Mouse (Mus musculus): ENCODE results near the gene Ptpn6.
A peak's percentile ranks its signal among the peaks of the same experiment; 100 is the strongest.

Ptpn6 gene

DNA sequence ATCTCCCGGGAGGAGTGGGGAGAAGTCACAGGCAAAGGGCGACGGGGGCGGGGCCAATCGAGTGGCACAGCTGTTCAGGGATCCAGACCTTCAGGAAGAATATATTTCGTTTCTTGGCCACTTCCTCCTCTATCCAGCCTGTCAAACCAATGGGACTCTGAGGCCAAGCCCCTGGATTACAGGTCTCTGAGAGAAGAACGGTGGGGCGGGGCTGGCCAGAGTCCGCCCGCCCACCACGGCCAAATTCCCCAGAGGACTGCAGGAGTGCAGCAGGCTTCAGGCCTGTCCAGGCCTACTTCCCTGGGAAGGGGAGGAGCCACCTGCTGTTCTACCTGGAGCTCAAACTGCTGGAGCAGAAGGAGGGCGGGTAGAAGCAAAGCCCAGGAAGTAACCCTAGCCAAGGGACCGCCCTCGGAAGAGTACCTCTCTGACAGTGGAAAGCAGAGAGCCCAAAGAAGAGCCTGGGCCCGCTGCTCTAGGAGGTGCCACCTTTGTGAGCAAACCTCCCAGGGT is at the start of gene Ptpn6:
Gene Ptpn6, minus strand, starts transcription at position 204 of the 513 bp plus-strand sequence.
- no peak for DNase-seq (ENCODE audit: low read depth in 1 of 2, low spot score in 2 of 2)

- DNase-seq (ENCODE audit: low read depth in 1 of 2, low spot score in 2 of 2), result no peak
Measured at GRCm38 (mm10) chr6:124787722-124788121, 49.2 kb upstream of the Ptpn6 start.

DNA sequence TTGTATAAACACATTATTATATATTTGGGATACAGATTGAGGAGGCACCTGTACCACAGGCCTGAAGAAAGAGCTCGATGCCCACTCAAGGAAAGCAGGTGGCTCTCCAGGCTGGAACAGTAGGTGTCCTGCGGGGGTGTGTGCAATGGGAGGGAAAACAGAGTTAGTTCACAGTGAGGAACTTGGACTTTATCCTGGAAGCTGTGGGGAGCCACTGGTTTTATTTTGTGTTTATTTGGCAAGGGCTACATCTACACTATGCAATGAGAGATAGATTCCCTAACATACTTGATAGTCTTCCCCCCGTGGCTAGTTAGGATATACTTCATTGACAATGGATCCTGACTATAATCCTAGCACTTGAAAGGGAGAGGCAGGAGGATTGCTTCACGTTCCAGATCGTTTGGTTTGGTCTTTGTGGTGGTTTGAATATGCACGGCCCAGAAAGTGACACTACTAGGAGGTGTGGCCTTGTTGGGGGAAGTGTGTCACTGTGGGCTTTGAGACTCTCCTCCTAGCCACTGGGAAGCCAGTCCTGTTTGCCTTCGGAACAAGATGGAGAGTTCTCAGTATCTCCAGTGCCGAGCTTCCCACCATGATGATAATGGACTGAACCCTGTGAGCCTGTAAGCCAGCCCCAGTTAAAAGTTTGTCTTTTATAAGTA is 48.4 kb upstream of the Ptpn6 start:
- no peak for DNase-seq (ENCODE audit: low read depth in 1 of 2, low spot score in 2 of 2)

DNA sequence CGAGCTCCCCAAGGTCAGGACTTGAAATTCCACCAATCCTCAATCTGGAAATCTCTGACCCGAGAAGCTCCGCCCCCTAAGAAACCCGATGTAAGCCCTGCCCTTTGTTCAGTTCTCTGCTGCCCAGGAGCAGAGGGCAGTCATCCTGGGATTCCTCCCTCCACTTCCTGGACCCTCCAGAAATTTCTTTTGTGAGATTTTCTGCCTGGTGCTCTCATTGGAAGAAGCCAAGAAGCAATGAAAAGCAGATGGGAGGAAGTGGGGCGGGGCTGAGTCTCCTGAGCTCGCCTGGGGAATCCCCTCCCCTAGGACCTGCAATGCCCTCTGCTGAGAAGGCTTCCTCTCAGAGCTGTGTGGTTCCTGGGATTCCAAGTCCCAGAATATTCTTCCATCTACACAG is 43.9 kb upstream of the Ptpn6 start:
- DNase-seq (ENCODE audit: low read depth in 1 of 2, low spot score in 2 of 2), result no peak

GRCm38 (mm10) chr6:124780917-124781316 is 42.4 kb upstream of the Ptpn6 start:
- no peak for DNase-seq (ENCODE audit: low read depth in 1 of 2, low spot score in 2 of 2)

DNA sequence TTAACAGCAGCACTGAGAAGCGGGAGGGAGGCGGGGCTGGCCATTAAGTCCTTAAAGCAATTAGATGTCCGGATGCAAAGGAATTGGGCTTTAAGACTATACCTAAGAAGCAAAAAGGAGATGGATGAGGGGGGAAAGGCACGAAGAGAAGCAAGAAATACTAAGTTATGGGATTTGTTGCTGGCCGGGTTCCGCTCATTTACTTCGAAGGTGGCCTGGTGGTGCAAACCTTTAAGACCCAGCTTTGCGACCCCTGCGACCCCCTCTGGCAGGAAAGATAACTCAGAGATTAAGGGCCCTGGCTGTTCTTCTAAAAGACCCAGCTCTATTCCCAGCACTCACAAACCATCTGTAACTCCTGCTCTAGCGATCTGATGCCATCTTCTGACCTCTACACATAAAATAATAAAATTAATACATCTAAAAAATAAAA is 41.5 kb upstream of the Ptpn6 start:
- no peak for DNase-seq (ENCODE audit: low read depth in 1 of 2, low spot score in 2 of 2)

- no peak for DNase-seq (ENCODE audit: low read depth in 1 of 2, low spot score in 2 of 2)
Measured at GRCm38 (mm10) chr6:124779222-124779983, 40.9 kb upstream of the Ptpn6 start, which contains the start of gene Lrrc23. Lrrc23 (minus strand) TSS chr6:124779727.

DNA sequence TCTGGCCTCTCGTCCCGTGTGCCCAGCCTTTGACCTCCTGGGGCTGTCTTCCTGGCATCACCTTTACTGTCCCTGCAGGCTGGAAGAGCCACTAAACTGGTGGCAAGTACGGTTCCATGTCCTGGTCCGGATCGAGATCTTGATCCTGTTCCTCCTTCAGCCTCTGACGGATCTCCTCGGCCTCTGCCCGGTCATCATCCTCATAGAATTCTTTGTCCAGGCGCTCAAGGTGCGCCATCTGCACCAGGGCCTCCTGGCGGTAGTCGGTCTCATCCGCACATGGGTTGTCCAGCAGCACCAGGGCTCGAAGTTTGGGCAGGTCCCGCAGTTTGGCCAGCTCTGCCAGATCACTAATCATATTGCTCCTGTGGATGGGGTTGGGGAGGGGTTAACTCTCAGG is 32.0 kb upstream of the Ptpn6 start:
- DNase-seq (ENCODE audit: low read depth in 1 of 2, low spot score in 2 of 2), result no peak

GRCm38 (mm10) chr6:124770013-124770412 is 31.5 kb upstream of the Ptpn6 start:
- DNase-seq (ENCODE audit: low read depth in 1 of 2, low spot score in 2 of 2), result no peak

GRCm38 (mm10) chr6:124769101-124769765 is 30.7 kb upstream of the Ptpn6 start, which contains the start of gene Eno2:
Eno2 (minus strand) TSS chr6:124769673.
- DNase-seq (ENCODE audit: low read depth in 1 of 2, low spot score in 2 of 2), result no peak

- DNase-seq (ENCODE audit: low read depth in 1 of 2, low spot score in 2 of 2), result no peak
Measured at GRCm38 (mm10) chr6:124768704-124769044, 30.2 kb upstream of the Ptpn6 start.

DNA sequence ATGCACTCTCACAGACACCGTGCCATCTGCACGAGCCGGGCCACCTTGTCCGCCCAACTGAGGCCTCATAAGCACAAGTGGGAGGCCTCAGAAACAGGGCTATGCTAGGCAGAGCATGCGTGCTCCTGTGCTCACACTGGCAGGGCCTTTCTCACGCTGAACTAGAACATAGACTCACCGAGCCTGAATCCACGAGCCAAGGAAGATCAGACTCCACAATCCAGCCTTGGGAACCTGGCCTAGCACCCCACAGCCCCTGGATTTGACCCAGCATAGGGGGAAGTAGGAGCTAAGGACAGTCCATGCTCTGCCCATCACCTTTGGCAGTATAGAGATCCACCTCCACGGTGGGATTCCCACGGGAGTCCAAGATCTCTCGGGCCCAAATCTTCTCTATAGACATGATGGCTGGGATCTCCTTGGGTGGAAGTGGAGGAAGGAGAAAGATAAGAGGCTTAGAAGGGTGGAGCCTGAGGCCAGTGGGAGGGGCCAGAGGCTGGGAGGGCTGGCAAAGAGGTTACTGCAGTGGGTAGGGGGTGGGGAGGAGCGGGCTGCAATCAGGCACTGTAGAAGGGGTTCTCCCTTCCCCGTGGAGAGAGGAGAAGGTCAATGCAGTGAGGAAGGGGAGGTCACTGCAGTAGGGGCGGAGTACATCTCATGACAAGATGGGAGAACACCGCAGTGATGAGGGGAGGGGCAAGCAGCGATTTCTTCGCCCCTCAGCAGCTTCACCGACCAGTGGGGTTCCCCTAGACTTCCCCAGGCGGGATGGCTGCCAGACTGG is 29.6 kb upstream of the Ptpn6 start:
- DNase-seq (ENCODE audit: low read depth in 1 of 2, low spot score in 2 of 2), result no peak

DNA sequence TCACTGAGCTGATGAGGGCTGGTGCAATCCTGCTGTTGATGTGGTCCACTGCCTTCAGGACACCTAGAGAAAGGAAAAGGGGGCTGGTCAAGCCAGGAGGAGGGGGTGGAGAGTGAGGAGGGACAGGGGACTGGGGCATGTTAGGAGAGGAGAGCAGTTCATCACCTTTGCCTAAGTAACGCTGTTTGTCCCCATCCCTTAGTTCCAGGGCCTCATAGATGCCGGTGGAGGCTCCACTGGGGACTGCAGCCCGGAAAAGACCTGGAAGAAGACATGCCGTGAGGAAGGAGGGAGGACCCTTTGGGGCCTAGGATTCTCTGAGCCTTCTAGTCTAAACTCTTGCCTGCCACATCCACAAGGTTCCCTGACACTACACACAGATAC is 29.0 kb upstream of the Ptpn6 start:
- no peak for DNase-seq (ENCODE audit: low read depth in 1 of 2, low spot score in 2 of 2)

DNA sequence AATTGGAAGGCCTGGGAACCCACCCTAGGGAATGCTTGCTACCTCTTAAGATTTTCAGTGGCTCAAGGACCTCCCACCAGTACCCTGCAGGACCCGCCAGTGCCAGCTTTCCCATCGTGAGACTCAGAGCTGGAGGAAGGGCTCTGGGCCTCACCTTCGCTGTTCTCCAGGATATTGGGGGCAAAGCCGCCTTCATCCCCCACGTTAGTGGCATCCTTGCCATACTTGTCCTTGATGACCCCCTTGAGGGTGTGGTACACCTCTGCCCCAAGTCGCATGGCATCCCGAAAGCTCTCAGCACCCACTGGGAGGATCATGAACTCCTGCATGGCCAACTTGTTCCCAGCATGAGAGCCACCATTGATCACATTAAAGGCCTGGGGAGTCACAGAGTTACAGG is 27.4 kb upstream of the Ptpn6 start:
- no peak for DNase-seq (ENCODE audit: low read depth in 1 of 2, low spot score in 2 of 2)

DNA sequence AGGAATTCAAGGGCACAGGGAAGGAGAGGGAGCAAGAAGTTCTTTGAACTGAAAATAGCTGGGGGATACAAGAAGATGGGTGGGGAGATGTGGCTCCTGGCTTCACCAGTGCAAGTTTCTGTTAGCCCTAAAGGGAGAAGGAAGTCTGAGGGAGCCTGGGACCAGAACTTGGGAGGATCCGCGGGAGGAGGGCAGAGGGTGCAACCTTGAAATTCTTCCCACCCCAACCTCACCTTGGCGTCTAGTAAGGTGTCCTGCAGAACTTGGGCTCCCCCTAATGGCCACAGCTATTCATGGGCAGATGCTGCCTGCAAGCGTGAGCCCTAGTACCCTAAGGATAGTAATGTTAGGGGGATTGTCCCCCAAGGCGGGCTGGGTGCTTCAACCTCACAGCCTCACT is 20.7 kb upstream of the Ptpn6 start:
- peak; percentile 49 to 70 for DNase-seq (ENCODE audit: low read depth in 1 of 2, low spot score in 2 of 2)

DNA sequence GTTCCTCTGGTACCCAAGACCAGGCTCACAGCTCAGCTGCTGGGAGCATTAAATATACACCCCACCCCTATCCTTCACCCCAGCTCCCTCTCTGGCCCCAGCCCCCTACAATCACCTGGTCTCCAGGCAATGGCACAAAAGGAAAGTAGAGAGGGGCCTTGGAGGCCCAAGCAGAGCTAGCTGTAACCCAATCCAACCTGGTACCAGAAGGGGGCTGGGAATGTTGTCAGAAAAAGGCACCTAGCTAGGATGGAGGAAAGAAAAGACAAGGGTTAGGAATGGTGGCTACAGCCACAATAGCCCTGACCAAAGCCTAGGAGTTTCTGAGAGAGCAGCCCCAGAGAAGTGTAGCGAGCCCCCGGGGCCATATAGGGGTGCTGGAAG is 20.3 kb upstream of the Ptpn6 start:
- no peak for DNase-seq (ENCODE audit: low read depth in 1 of 2, low spot score in 2 of 2)

DNA sequence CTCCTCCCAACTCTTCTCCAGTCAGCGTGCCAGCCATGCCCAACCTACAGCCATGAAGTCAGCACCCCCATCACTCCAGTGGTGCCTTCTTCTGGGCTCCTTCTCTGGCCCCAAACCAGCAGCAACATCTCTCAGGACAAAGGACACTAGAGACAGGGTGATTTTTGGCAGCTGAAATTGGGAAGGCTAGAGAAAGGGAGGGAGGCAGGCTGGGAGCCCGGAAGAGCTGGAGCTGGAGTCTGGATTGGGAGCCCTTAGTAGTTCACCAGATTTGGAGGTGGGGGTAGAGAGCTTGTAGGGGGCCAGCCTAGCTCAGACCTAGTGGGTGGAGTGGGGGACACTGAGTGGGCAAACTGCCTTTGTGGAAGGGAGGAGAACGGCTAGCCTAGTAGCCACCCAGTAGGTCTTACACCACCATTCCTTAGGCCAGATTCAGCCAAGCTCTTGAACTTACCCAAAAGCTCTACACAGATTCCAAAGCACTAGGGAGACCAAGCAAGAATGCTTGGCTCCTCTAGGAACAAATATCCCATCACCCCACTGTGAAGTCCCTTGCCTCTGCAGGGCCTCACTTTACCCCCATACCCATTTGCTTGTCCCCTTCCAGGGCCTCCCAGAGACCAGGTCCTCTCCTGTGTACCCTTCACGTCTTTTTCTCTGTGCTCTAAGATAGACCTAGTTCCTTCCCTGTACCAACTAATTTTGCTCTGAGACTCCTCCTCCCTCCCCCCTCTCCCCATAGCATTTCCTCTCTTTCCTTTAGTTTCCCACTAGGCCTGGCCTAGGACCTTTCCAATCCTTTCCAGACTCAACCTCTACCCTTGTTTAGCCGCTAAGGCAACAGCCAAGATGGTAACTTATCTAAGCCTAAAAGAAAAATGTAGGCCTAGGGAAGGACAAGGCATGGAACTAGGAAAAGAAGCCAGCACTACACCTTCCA is 19.7 kb upstream of the Ptpn6 start:
- no peak for DNase-seq (ENCODE audit: low read depth in 1 of 2, low spot score in 2 of 2)

DNA sequence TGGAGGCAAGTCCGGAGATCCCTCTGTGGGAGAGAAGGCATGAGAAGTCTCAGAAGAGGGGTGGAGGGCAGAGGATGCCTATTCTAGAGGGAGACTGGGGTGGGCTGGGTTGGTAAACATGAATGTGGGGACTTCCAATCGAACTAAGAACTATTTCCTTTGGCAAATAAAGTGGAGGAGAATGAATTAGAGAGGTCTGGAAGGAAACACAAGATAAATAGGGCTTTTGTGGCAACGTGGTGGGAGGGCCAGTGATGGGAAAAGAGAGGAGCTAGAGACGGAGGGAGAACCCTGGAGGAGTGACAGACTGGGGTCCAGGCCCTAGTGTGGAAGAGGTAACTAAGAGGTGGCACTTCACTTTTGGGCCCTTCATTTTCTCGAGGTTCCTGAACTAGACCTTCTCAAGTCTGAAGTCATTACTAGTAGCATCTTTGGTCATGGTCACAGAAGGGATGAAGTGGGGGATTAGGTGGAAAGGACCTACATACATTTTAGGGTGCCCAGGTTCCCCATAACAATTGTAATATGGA is 18.9 kb upstream of the Ptpn6 start:
- no peak for DNase-seq (ENCODE audit: low read depth in 1 of 2, low spot score in 2 of 2)

DNA sequence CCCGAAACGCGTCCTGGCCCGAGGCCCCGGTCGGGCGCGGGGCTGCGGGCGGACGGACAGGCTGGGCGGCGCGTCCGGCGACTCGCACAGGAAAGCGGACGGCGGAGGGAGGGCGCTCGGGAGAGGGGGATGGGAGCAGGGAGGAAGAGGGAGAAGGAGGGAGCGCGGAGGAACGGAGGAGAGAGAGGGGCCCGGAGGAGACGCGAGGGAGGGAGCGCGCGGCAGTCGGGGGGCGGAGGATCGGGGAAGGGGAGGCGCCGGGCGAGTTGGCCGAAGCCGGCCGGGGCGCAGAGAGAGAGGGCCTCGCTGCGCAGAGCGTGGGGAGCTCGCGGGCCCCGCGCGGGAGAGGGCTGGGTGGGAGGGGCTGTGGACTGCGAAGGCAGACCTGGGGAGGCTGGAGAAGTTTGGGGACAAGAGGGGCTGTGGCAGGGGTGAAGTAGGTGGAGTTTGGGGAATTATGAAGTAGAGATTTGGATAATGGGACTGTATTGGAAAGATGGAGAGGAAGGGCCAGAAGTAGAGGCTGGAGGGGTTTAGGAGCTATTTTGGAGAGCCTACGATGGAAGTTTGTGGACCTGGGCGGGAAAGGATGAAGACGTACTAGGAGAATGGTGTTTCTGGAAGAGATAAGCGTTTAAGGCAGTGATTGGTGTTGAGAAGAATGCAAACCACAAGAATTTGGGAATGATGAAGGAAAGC is 18.3 kb upstream of the Ptpn6 start:
- no peak for DNase-seq (ENCODE audit: low read depth in 1 of 2, low spot score in 2 of 2)
